ENCODE assay signal across 17 mouse cellular contexts in the genomic region with DNA sequence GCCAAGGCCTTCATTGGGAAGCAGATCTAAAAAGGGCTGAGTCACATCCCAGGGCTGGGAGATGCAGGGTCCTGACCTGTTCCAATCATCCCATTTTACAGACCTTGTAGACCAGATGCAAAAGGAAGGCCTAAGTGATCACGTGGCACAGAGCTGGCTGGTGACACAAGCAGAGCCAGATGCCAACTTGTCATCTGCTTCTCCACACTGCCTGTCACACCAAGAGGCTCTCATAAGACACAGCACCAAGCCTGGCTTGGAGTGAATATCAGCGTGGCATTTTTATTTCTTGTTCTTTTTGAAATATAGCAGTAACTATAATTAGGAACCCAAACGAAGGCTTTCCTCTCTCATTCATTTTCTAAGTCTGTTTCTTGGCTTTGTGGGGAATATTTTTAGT. TPM values are rescaled to one million over a fixed set of nuclear protein-coding genes. Genes with fewer than 3 reads are reported as not detected.
DNase-seq lines count a peak whose midpoint lies in the region; ATAC-seq and TF ChIP-seq lines count a peak whose summit lies in the region.
"Had no signal": no experiment of that assay in that cellular context is flagged by ENCODE, and none has a peak within 500 bp of the region (broad histone marks: within the 10 kb centered on the region; RNA-seq: fewer than 3 reads in every experiment).

No protein-coding gene starts in this region.

- peak overlapping the region; percentile 88 for H3K27ac ChIP-seq in midbrain, embryonic 10.5 days (replicated peaks)
- H3K27ac ChIP-seq in midbrain, embryonic 16.5 days (ENCODE audit: low read length), result no peak overlapping the region
- H3K27ac ChIP-seq in hindbrain, embryonic 13.5 days, result peak overlapping the region; percentile 80
- H3K27ac ChIP-seq in midbrain, postnatal 0 days (ENCODE audit: low read depth, low read length), result 0 out of 2 replicates have a peak overlapping the region, but pooled peaks have one; percentile 3
- no peak overlapping the region for H3K27ac ChIP-seq in kidney, embryonic 14.5 days (ENCODE audit: low read depth, low read length)
- H3K27ac ChIP-seq: embryonic facial prominence, embryonic 15.5 days; limb, embryonic 13.5 days had no signal

- no peaks in the 10 kb centered on the region for H3K9me3 ChIP-seq in midbrain, embryonic 10.5 days (replicated peaks)
- no peaks in the 10 kb centered on the region for H3K9me3 ChIP-seq in midbrain, embryonic 16.5 days (replicated peaks; ENCODE audit: control insufficient read depth, low read length, poor library complexity, severe bottlenecking)
- H3K9me3 ChIP-seq in hindbrain, embryonic 13.5 days, result no peaks in the 10 kb centered on the region
- H3K9me3 ChIP-seq in midbrain, postnatal 0 days (ENCODE audit: low read length), result no peaks in the 10 kb centered on the region
- H3K9me3 ChIP-seq in kidney, embryonic 14.5 days (ENCODE audit: control insufficient read depth, low read length), result no peaks in the 10 kb centered on the region
- H3K9me3 ChIP-seq: embryonic facial prominence, embryonic 15.5 days; limb, embryonic 13.5 days; megakaryocyte, embryonic 14.5 days had no signal

- H3K9ac ChIP-seq in midbrain, embryonic 16.5 days (ENCODE audit: low read depth, low read length), result no peak overlapping the region
- no peak overlapping the region for H3K9ac ChIP-seq in hindbrain, embryonic 13.5 days
- no peak overlapping the region for H3K9ac ChIP-seq in midbrain, postnatal 0 days (replicated peaks; ENCODE audit: low read length, poor library complexity, severe bottlenecking)
- no peak overlapping the region for H3K9ac ChIP-seq in kidney, embryonic 14.5 days (ENCODE audit: low read depth, low read length)
- H3K9ac ChIP-seq: embryonic facial prominence, embryonic 15.5 days; limb, embryonic 13.5 days had no signal

- H3K27me3 ChIP-seq in midbrain, embryonic 10.5 days (ENCODE audit: low read depth, poor library complexity, severe bottlenecking), result no peaks in the 10 kb centered on the region
- no peaks in the 10 kb centered on the region for H3K27me3 ChIP-seq in midbrain, embryonic 16.5 days (ENCODE audit: control insufficient read depth, insufficient read depth, low read depth, low read length)
- H3K27me3 ChIP-seq in hindbrain, embryonic 13.5 days, result no peaks in the 10 kb centered on the region
- H3K27me3 ChIP-seq in midbrain, postnatal 0 days (ENCODE audit: insufficient read depth, low read length), result no peaks in the 10 kb centered on the region
- H3K27me3 ChIP-seq in kidney, embryonic 14.5 days (ENCODE audit: control insufficient read depth, insufficient read depth, low read length), result no peaks in the 10 kb centered on the region
- H3K27me3 ChIP-seq: embryonic facial prominence, embryonic 15.5 days; limb, embryonic 13.5 days had no signal

- ATAC-seq in frontal cortex, adult (ENCODE audit: low TSS enrichment), result peak; percentile 82
- no peak for ATAC-seq in midbrain, embryonic 16.5 days
- ATAC-seq in hindbrain, embryonic 13.5 days (ENCODE audit: low FRiP score), result no peak
- ATAC-seq in midbrain, postnatal 0 days (ENCODE audit: low FRiP score), result no peak
- no peak for ATAC-seq in kidney, embryonic 14.5 days (ENCODE audit: low FRiP score, low TSS enrichment)
- ATAC-seq: intestine, embryonic 16.5 days had no signal

- no peak overlapping the region for H3K4me3 ChIP-seq in midbrain, embryonic 10.5 days
- H3K4me3 ChIP-seq in midbrain, embryonic 16.5 days (ENCODE audit: low read depth, low read length), result no peak overlapping the region
- no peak overlapping the region for H3K4me3 ChIP-seq in hindbrain, embryonic 13.5 days
- no peak overlapping the region for H3K4me3 ChIP-seq in midbrain, postnatal 0 days (ENCODE audit: low read depth, low read length)
- no peak overlapping the region for H3K4me3 ChIP-seq in kidney, embryonic 14.5 days (ENCODE audit: low read length)
- H3K4me3 ChIP-seq: embryonic facial prominence, embryonic 15.5 days; limb, embryonic 13.5 days; megakaryocyte, embryonic 14.5 days had no signal

- H3K36me3 ChIP-seq in midbrain, embryonic 10.5 days, result peaks cover 59% of the 10 kb centered on the region
- peaks cover 3% of the 10 kb centered on the region; the same call in 1 of the 2 replicates for H3K36me3 ChIP-seq in midbrain, embryonic 16.5 days (ENCODE audit: control insufficient read depth, insufficient read depth, low read length)
- peaks cover 31% of the 10 kb centered on the region for H3K36me3 ChIP-seq in hindbrain, embryonic 13.5 days
- H3K36me3 ChIP-seq in midbrain, postnatal 0 days (ENCODE audit: insufficient read depth, low read length), result peaks cover 4% of the 10 kb centered on the region; the same call in 1 of the 2 replicates
- peaks cover 26% of the 10 kb centered on the region; the same call in 1 of the 2 replicates for H3K36me3 ChIP-seq in kidney, embryonic 14.5 days (ENCODE audit: control insufficient read depth, insufficient read depth, low read length)

- DNase-seq in frontal cortex, postnatal 14 days (ENCODE audit: low spot score in 2 of 2), result no peak
- no peak for DNase-seq in midbrain, embryonic 10.5 days (ENCODE audit: low spot score)
- no peak for DNase-seq in midbrain, postnatal 0 days (ENCODE audit: low spot score)
- DNase-seq in spleen, postnatal 36 days (ENCODE audit: low spot score in 2 of 2), result no peak
- DNase-seq: adrenal gland, adult 8-10 months; cerebellum, postnatal 36 days; heart, postnatal 10 days; kidney, postnatal 10 days; lung, adult 2 months had no signal

- no peak overlapping the region for H3K4me2 ChIP-seq in midbrain, embryonic 16.5 days (ENCODE audit: low read length)
- H3K4me2 ChIP-seq in hindbrain, embryonic 13.5 days, result no peak overlapping the region
- no peak overlapping the region for H3K4me2 ChIP-seq in midbrain, postnatal 0 days (ENCODE audit: low read depth, low read length, poor library complexity, severe bottlenecking)
- no peak overlapping the region for H3K4me2 ChIP-seq in kidney, embryonic 14.5 days (replicated peaks; ENCODE audit: low read depth, low read length)
- H3K4me2 ChIP-seq: embryonic facial prominence, embryonic 15.5 days; limb, embryonic 13.5 days had no signal

- 85% methylated on average over 3 of the region's 3 CpGs for WGBS in midbrain, embryonic 10.5 days
- 70% methylated on average over 3 of the region's 3 CpGs for WGBS in midbrain, embryonic 16.5 days
- WGBS in hindbrain, embryonic 13.5 days, result 49% methylated on average over 3 of the region's 3 CpGs
- WGBS in midbrain, postnatal 0 days, result 56% methylated on average over 3 of the region's 3 CpGs
- 74% methylated on average over 3 of the region's 3 CpGs for WGBS in kidney, embryonic 14.5 days

- peaks cover 54% of the 10 kb centered on the region for H3K4me1 ChIP-seq in midbrain, embryonic 10.5 days
- H3K4me1 ChIP-seq in midbrain, embryonic 16.5 days (ENCODE audit: control insufficient read depth, insufficient read depth, low read length), result no peaks in the 10 kb centered on the region; the same call in 1 of the 2 replicates
- peaks cover 56% of the 10 kb centered on the region for H3K4me1 ChIP-seq in hindbrain, embryonic 13.5 days (replicated peaks)
- H3K4me1 ChIP-seq in midbrain, postnatal 0 days (ENCODE audit: insufficient read depth, low read length), result no peaks in the 10 kb centered on the region
- no peaks in the 10 kb centered on the region for H3K4me1 ChIP-seq in kidney, embryonic 14.5 days (ENCODE audit: control insufficient read depth, insufficient read depth, low read length)
- H3K4me1 ChIP-seq: embryonic facial prominence, embryonic 15.5 days; megakaryocyte, embryonic 14.5 days had no signal

- no peak for TF ChIP-seq CTCF in midbrain, postnatal 0 days (IDR thresholded peaks at IDR 0.05)

RNA-seq across cellular contexts. Expression of a gene that starts 52.3 kb away (rescaled TPM):
- polyA plus RNA-seq in midbrain, embryonic 10.5 days (2016; fragmentation: Nextera tagmentation; extraction: Ambion mirVana), result 14.2 and 18.7 TPM in 2 replicates
- polyA plus RNA-seq in midbrain, embryonic 16.5 days (2015; fragmentation: Nextera tagmentation; extraction: Ambion mirVana), result 11.6 and 12.6 TPM in 2 replicates
- 22.2 and 24.4 TPM in 2 replicates for polyA plus RNA-seq in hindbrain, embryonic 13.5 days (2015; fragmentation: Nextera tagmentation; extraction: Ambion mirVana)
- 20.0 and 21.9 TPM in 2 replicates for total RNA-seq in midbrain, postnatal 0 days (2014; rRNA removed)
- polyA plus RNA-seq in midbrain, postnatal 0 days (2015; fragmentation: Nextera tagmentation; extraction: Ambion mirVana), result 8.4 TPM in 2 replicates
- polyA plus RNA-seq in kidney, embryonic 14.5 days (2014; fragmentation: Nextera tagmentation; extraction: Ambion mirVana), result 10.0 and 18.8 TPM in 2 replicates

Comparison
In these comparisons a context has a peak if more than half of its experiments do, and no peak if none do; other contexts are left out.
1. H3K27ac ChIP-seq: peak in midbrain, embryonic 10.5 days (single experiment), hindbrain, embryonic 13.5 days (single experiment) and midbrain, postnatal 0 days (single experiment); none in midbrain, embryonic 16.5 days (single experiment) and kidney, embryonic 14.5 days (single experiment).